Mouse (Mus musculus) E14TG2a.4 (cell line): Measurements from ENCODE around the gene Tedc1.

Experiments used
- H3K27me3 ChIP-seq: 2 replicates; pipeline ENCODE4 v1.6.1; 2014; ENCODE audit warnings: low read length, control low read depth; ENCODE audit not compliant: insufficient read depth
- H3K36me3 ChIP-seq: 2 replicates; pipeline ENCODE4 v1.6.1; 2014; ENCODE audit warnings: low read length, control low read depth; ENCODE audit not compliant: insufficient read depth
- H3K4me1 ChIP-seq: replicated peaks from 2 replicates; pipeline ENCODE4 v1.6.1; 2014; ENCODE audit warnings: low read depth, low read length, control low read depth
- H3K4me3 ChIP-seq: replicated peaks from 2 replicates; pipeline ENCODE4 v1.5.1; 2014; ENCODE audit warnings: mild to moderate bottlenecking, low read length
- H3K9me3 ChIP-seq: 2 replicates; pipeline ENCODE4 v1.6.1; 2014; ENCODE audit warnings: low read length, control low read depth
- CTCF ChIP-seq: conservative IDR thresholded peaks from 2 replicates; pipeline ENCODE4 v1.5.1; 2014; ENCODE audit warnings: low read length
- NANOG ChIP-seq: IDR thresholded peaks from 2 replicates; pipeline ENCODE4 v1.6.1; 2014; ENCODE audit warnings: borderline replicate concordance, low read length, mixed read lengths
- POU5F1 ChIP-seq: IDR thresholded peaks from 2 replicates; pipeline ENCODE4 v1.6.1; 2014; ENCODE audit warnings: low read length, borderline replicate concordance

Gene Tedc1

DNA sequence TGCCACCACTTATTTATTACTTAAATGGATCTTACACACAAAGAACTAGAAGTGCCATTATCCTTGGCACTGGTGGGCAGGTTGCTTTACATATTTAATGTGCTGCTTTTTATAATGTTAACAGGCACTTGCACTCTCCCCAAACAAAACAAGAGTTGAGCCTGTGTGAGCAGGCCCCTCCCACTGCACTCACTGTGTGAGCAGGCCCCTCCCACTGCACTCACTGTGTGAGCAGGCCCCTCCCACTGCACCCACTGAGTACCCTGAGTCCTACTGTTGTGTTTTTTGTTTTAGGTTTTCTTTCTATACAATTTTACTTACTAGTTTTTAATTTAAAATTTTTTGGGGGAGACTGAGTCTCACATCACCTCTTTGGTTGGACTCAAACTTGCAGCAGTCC, 45.8 kb downstream of the Tedc1 start:
- H3K27me3 ChIP-seq = no peaks in the 10 kb centered on the region; the same call in 1 of the 2 replicates
- H3K36me3 ChIP-seq = no peaks in the 10 kb centered on the region
- peaks cover 3% of the 10 kb centered on the region; the same call in 1 of the 2 replicates for H3K9me3 ChIP-seq
- TF ChIP-seq POU5F1 = no peak
- no peak for TF ChIP-seq CTCF
- TF ChIP-seq NANOG = no peak
- H3K4me1 ChIP-seq = no peaks in the 10 kb centered on the region
- H3K4me3 ChIP-seq = no peak overlapping the region

DNA sequence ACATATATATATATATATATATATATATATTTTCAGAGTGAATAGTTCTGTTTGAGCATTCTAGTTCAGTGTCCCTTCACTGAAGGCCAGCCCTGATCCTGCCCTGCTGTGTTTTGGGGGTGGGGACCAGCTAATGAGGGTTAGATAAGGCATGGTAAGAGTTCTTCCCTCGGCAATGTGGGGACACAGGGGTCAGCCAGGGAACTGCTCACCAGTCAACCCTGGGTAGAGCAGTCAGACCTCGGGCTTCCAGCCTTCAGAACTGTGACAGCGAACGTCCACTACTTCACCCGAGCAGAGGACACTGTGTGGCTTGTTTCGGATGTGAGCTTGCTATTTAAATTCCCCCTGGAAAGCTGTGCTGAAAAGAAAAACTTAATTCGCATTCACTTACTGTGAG, 47.3 kb downstream of the Tedc1 start:
- no peaks in the 10 kb centered on the region; the same call in 1 of the 2 replicates for H3K27me3 ChIP-seq
- H3K36me3 ChIP-seq = no peaks in the 10 kb centered on the region
- peaks cover 3% of the 10 kb centered on the region; the same call in 1 of the 2 replicates for H3K9me3 ChIP-seq
- no peaks in the 10 kb centered on the region for H3K4me1 ChIP-seq
- TF ChIP-seq NANOG (no peak), CTCF (no peak), POU5F1 (no peak)
- H3K4me3 ChIP-seq = no peak overlapping the region

DNA sequence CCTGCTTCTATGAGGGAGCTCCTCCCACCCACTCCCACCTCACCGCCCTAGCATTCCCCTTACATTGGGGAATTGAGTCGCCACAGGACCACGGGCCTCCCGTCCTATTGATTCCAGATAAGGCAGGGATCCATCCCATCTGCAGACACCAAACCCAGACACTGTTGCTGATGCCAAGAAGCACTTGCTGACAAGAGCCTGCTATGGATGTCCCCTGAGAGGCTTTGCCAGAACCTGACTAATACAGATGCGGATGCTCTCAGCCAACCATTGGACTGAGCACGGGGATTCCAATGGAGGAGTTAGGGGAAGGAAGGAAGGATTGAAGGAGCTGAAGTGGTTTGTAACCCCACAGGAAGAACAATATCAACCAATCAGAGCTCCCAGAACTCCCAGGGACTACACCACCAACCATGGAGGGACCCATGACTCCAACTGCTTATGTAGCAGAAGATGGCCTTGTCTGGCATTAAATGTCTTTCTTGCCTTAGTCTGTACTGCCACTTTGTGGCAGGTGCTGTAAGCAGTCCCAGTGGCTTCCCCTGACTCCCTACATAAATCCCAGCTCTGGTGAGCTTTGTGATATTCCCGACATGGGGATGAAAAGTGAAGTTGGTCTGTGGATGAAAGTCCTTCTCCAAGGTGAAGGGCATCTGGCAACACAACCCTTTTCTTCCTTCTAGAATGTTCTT, 49.2 kb downstream of the Tedc1 start:
- H3K4me3 ChIP-seq = no peak overlapping the region
- no peak for TF ChIP-seq NANOG
- no peak for TF ChIP-seq POU5F1
- TF ChIP-seq CTCF = no peak
- H3K27me3 ChIP-seq = no peaks in the 10 kb centered on the region; the same call in 1 of the 2 replicates
- H3K36me3 ChIP-seq = no peaks in the 10 kb centered on the region
- peaks cover 3% of the 10 kb centered on the region; the same call in 1 of the 2 replicates for H3K9me3 ChIP-seq
- H3K4me1 ChIP-seq = no peaks in the 10 kb centered on the region

DNA sequence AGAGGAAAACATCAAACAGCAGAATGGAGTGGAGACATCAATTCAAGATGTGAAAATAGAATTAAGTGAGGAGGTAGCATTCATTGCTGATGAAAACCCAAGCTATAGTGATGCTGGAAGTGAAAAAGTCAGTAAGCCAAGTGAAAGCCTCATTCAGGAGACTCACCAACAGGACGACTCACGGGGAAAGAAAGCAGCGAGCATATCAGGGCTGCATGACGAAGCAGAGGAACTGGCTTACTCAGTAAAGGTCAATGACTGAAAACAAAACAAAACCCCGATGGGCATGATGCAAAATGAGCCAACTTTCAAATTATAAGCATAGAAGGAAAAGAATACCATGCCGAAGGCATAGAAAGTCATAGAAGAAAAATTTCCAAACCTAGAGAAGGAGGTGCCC, 51.5 kb downstream of the Tedc1 start:
- H3K4me3 ChIP-seq = no peak overlapping the region
- no peaks in the 10 kb centered on the region for H3K9me3 ChIP-seq
- no peaks in the 10 kb centered on the region for H3K36me3 ChIP-seq
- H3K4me1 ChIP-seq = no peaks in the 10 kb centered on the region
- TF ChIP-seq POU5F1 (no peak), NANOG (no peak)
- no peaks in the 10 kb centered on the region; the same call in 1 of the 2 replicates for H3K27me3 ChIP-seq

DNA sequence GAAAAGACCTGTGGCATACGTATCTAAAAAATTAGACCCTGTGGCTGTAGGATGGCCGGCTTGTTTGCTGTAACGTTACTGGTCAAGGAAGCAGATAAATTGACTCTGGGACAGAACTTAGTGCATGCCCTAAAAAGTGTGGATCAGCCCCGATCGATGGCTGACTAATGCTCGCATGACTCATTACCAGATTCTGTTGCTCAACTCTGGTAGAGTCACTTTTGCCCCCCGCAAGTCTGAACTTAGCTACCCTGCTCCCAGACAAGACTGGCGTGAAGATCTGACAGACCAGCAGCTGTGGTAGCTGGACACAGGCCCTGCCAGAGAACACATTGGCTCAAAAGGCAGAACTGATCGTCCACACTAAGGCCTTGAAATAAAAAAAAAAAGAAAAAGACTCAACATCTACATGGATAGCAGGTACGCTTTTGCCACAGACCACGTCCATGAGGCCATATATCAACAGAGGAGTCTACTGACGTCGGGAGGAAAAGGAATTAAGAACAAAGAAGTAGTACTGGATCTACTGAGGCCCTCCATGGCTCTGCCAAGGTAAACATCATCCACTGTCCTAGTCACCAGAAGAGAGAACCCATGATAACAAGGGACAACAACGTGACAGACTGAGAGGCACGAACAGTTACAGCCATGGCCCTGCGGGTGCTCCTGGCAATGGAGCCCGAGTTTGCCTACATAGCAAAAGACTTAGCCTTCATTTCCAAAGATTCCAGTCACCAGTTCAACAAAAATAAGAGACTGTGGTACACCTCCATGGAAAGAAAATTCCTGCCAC, 54.6 kb downstream of the Tedc1 start:
- Histone ChIP-seq H3K9me3 (no peaks in the 10 kb centered on the region), H3K4me1 (peaks cover 4% of the 10 kb centered on the region; the same call in 1 of the 2 replicates), H3K36me3 (no peaks in the 10 kb centered on the region), H3K4me3 (no peak overlapping the region), H3K27me3 (peaks cover 8% of the 10 kb centered on the region; the same call in 1 of the 2 replicates)
- TF ChIP-seq CTCF (no peak), NANOG (no peak), POU5F1 (no peak)

DNA sequence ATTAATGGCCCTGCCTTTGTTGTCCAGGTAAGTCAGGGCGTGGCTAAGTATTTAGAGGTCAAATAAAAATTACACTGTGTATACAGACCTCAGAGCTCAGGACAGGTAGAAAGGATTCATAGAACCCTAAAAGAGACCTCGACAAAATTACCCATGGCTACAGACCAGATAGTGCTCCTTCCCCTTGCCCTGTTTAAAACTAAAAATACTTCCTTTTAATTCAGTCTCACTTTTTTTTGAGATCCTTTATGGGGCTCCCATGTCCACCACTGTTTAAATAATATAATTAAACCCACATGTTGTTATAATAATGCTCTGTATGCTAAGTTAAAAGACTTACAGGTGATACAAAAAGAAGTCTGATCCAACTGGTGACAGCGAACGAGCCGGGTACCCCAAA, 55.6 kb downstream of the Tedc1 start:
- Histone ChIP-seq H3K27me3 (peaks cover 8% of the 10 kb centered on the region; the same call in 1 of the 2 replicates), H3K36me3 (no peaks in the 10 kb centered on the region), H3K4me1 (peaks cover 7% of the 10 kb centered on the region), H3K4me3 (no peak overlapping the region), H3K9me3 (no peaks in the 10 kb centered on the region)
- TF ChIP-seq POU5F1 = no peak

DNA sequence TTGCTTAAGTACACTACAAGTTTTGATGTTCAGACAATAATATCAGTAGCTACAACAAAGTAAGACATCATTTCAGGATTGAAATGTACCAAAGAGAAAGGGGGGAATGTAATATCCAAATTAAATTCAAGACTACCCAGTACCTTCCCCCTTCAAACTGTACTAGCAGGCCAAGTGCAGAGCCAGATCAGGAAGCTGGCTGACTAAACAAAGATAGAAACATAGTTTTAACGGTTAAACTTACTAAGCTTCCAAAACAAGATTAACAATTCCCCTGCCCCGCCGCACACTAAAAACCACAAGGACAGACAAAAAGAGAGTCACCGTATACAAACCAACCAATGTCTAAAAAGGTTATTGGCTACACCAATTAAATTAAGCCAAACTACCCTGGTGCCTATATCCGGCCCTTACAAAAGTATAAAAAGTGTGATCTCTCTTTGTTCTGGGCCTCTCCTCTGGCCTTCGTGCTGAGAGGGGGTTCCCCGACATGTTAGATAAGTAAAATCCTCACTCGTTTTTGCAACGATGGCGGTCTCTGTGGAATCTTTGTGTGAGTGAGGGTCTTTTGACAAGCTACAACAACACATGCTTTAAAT, 56.2 kb downstream of the Tedc1 start:
- TF ChIP-seq NANOG = no peak
- TF ChIP-seq CTCF = no peak
- no peak for TF ChIP-seq POU5F1
- peaks cover 8% of the 10 kb centered on the region; the same call in 1 of the 2 replicates for H3K27me3 ChIP-seq
- no peak overlapping the region for H3K4me3 ChIP-seq
- no peaks in the 10 kb centered on the region for H3K36me3 ChIP-seq
- peaks cover 7% of the 10 kb centered on the region for H3K4me1 ChIP-seq
- no peaks in the 10 kb centered on the region for H3K9me3 ChIP-seq

DNA sequence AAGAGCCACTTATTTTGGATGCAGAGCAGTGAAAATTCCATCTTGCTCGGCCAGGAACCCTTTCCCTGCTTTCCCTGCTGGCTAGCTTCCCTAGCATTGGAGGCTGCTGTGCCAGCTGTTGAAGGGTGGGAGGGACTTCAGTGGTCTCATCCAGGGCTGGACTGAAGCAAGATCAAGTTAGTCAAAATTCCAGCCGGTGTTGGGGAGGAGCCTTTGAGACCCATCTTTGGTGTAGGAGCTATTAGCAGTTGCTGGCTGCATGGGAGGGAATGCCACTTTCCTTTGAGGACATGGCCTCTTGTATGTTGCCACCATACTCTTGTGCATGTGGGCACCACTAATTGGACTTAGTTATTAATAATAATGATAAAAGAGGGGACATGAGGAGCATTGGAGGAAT, 57.0 kb downstream of the Tedc1 start:
- TF ChIP-seq NANOG = no peak
- no peak for TF ChIP-seq CTCF
- no peak for TF ChIP-seq POU5F1

More for the DNA sequence above, 57.0 kb downstream of the Tedc1 start:
- Histone ChIP-seq H3K4me1 (peaks cover 7% of the 10 kb centered on the region), H3K36me3 (no peaks in the 10 kb centered on the region), H3K27me3 (peaks cover 8% of the 10 kb centered on the region; the same call in 1 of the 2 replicates), H3K4me3 (no peak overlapping the region), H3K9me3 (no peaks in the 10 kb centered on the region)
